Mouse (Mus musculus) testis, postnatal 10 days (tissue): ENCODE data around the gene Bloc1s3.
A peak's percentile ranks its signal among the peaks of the same experiment; 100 is the strongest.

ENCODE experiments used
- DNase-seq: peaks from one replicate; pipeline ENCODE4 v3.0.0; 2021; ENCODE audit warnings: low spot score

Bloc1s3 gene

DNA sequence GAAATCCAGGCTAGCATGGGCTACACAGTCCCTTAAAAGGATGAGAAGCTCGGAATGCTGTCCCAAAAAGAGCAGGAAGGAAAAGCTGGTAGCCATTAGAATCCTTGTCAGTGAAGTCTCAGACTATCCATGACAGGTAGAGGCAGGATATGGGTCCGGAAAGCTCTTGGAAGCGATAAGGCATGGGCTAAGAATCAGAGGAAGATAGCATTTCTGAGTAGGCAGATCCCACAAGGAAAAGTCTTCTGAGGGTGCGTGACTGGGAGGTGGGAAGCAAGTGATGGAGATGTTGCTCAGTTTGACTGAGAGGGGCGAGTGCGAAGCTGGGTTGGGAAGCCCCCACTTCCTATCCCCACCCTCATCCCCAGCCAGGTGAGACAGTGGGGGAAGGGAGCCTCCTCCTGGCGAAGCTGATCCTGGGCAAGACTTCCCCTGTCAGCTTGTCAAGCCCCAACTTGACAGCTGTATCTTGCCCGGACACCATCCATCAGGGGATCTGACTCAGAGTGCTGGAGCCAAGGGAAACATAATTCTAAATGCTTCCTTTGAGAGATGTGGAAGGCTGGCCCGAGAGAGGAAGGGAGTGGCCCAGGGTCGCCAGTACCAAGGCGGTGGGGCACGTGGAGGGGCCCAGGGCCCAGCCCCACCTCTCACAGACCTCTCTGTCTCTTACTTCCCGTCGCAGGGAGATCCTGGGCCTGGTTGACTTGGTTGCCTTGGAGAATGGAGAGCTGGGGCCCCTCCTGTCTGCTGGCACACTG, 30.4 kb downstream of the Bloc1s3 start:
- no peak for DNase-seq

DNA sequence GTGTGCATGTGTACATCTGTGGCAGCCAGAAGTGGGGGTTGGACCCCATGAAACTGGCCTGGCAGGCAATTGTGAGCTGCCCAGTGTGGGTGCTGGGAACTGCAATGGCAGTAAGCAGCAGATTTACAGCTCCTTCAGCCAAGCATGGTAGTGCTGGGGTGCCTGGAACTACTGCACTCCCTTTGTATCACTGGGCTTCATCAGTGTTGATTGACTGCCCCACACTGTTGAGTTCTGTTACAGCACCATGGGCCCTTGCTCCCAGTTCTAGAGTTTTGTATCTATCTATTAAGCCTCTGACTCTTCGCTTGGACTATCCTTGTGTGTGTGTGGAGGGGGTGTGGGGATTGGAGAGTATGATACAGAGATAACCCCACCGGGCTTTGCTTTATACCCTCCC, 31.1 kb downstream of the Bloc1s3 start:
- no peak for DNase-seq

GRCm38 (mm10) chr7:19473875-19474443, 34.2 kb downstream of the Bloc1s3 start:
- peak; percentile 92 for DNase-seq

- no peak for DNase-seq
These were observed 35.8 kb downstream of the Bloc1s3 start for GRCm38 (mm10) chr7:19472403-19472802.

GRCm38 (mm10) chr7:19470308-19470707, 37.9 kb downstream of the Bloc1s3 start:
- DNase-seq: no peak

DNA sequence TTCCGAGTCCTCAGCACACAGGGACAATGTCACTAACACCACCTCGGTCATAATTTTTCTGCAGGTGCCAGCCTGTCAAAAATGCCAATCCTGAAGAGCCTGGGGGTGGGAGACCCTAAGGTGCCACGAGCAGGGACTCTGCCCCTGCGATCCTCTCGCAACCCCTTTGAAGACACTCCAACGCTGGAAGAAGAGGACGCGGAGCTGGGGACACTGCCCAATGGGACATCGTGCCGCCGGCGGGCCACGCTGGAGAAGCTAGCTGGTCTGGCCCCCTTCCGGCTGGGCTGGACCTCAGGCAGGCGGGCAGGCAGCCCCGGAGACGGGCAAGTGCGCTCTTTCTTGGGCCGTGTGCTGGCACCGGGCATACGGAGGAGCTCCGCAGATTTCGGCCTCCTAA, 38.8 kb downstream of the Bloc1s3 start:
- no peak for DNase-seq

DNA sequence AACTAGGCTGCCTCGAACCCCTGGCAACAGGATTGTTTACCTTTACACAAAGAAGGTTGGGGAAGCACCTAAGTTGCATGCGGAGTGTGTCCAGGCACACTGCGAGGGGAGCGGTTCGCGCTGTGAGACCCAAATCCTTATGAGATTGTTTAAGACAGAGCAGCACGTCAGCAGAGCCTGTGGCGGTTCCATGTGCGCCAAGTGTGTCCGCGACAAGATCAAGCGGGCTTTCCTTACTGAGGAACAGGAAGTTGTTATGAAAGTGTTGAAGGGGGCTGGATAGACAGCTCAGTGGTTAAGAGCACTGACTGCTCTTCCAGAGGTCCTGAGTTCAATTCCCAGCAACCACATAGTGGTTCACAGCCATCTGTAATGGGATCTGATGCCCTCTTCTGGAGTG, 39.9 kb downstream of the Bloc1s3 start:
- DNase-seq: no peak

DNA sequence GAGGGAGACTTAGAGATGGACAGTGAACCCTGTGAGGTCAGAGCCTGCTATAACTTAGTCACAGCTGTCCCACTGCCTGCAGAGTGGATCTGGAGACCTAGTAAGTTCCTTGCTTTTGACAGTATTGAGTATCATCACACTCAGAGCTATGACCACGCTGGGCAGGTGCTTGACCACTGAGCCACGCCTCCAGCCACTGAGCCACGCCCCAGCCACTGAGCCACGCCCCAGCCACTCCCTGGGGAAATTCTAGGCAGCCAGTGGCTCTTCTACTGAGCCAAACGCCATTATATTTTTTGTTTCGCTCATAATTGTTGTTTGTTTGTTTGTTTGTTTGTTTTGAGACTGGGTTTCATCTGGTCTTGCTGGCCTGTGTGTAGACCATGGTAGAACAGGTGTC, 40.5 kb downstream of the Bloc1s3 start:
- peak; percentile 59 for DNase-seq

GRCm38 (mm10) chr7:19466602-19467145, 41.5 kb downstream of the Bloc1s3 start:
- DNase-seq: no peak

DNA sequence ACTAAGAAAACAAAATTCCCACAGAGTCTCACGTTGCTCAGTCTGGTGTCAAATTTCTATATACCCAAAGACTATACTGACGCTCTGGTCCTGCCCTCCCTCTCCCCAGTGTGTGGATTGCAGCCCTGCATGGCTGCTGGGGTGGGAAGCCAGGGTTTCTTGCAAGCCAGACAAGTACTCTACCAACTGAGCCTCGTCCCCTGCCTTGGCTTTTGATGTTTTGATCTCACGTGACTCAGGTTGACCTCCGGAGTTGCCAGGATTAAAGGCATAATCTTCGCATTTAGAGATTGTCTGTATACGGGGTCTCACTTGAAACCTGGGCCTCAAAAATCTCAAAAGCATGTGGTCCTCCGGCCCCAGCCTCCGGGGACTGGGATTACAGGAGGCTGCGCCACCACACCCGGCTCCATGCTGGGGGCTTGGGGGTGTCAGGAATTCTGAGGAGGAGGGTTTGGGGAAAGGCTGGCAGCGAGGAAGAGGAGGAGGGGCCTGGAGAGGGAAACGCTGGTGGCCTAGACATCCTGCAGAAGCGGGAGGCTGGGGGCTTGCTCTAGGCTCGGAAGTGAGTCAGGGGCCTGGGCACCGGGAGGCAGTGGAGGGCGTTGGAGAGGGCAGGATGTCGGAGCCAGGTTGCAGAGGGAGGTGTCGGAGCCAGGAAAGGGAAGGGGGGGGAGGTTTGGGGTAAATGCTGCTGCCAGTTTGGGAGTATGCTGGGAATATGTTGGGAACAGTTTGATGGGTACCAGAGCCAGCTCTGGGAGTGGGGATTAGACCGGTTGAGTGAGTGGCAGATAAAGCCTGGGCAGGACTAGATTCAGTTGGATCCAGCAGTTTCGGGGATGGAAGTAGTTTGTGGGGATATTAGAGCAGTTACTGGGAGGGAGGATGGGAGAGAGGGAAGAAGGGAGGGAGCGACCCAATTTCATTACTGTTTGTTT, 43.5 kb downstream of the Bloc1s3 start:
- DNase-seq: peak; percentile 47

- DNase-seq: no peak
These were observed 45.2 kb downstream of the Bloc1s3 start, which contains the start of gene Exoc3l2 for GRCm38 (mm10) chr7:19462884-19463381. Gene Exoc3l2, plus strand, starts transcription at chr7:19463331.

GRCm38 (mm10) chr7:19462443-19462842, 45.7 kb downstream of the Bloc1s3 start:
- no peak for DNase-seq

DNA sequence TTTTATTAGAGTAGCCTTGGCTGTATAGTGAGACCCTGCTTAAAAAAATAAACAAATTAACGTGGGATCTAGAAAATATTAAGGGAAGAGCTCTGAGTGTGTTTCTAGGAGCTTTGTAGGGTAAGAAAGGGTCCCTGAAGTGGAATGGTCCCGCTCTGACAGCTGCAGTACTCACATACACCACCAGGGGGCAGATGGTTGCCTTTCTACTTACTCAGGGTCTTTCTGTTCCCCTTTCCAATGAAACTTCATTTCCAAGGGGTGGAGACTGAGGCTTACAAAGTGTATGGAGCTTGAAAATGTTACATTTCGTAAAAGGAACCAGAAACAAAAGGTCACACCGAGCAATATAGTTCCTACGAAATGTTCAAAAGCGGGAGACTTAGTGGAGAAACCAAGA, 46.7 kb downstream of the Bloc1s3 start:
- DNase-seq: peak; percentile 93

DNA sequence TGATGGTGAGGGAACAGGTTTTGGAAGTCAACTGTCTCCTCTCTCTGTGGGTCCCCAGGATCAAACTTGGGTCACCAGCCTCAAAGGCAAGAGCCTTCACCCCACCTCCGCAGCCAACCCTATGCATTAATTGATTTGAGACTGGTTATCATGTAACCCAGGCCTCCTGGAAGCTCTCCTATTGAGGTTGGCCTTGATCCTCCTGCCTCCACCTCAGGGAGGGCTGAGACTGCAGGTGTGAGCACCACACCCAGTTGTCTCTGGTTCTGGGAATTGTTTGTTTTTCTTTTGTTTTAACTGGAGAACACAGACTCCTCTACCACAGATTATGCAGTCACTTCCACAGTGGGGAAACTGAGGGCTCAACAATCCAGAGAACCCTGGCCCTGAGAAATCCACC, 47.7 kb downstream of the Bloc1s3 start:
- DNase-seq: no peak

GRCm38 (mm10) chr7:19459144-19459870, 48.9 kb downstream of the Bloc1s3 start:
- DNase-seq: peak; percentile 44

- DNase-seq: peak; percentile 88
These were observed 49.5 kb downstream of the Bloc1s3 start, which contains the start of gene Mark4 for GRCm38 (mm10) chr7:19458591-19459111. Gene Mark4, minus strand, starts transcription at chr7:19458821.

DNA sequence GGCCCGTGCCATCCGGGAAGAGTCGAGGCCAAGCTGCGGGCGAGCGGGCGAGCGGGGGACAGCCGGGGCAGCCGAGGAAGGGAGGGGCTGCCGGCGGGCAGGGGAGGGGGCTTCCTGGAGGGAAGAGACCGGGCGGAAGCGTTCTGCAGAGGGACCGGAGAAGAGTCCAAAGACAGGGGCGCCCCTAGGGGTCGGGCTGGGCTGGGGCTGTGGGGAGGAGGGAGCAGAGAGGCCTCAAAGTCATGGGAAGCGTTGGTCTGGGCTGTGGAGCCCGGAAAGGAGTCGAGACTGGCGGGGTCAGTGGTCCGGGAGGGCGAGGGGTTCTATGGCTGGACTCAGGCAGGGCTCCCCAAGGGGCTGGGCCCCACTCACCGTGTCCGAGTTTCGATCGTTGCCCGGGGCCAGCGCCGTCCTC, 50.1 kb downstream of the Bloc1s3 start:
- DNase-seq: peak; percentile 85

DNA sequence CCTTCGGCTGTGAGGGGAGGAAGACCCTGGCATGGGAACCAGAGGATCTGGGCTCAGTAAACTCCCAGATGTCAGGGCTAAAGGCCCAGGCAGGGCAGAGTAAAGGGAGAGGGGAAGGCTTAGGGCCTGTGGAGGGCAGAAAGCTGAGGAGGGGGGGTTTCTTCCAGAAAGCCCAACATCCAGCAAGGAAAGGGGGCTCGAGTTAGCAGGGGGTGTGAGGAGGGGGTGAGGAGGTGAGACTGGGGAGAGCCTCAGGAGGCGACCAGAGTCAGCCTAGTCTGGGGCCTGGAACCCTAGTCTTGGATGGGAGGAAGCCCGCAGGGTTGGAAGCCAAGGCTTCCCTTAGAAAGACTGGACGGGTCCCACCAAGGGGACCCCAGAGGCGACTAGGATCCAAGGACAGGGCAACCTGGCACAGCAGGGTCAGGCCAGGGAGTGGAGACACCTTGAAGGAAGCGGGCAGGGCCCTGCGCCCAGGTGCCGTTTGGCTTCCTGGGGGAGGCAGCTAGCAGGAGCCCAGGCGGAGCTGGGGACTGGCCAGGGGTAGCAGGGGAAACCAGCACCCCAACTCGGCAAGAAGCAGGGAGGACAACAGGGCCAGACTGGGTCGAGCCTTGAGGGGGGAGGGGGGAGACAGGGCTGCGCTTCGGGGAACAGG, 50.6 kb downstream of the Bloc1s3 start:
- DNase-seq: no peak

- DNase-seq: no peak
These were observed 51.5 kb downstream of the Bloc1s3 start for GRCm38 (mm10) chr7:19456628-19457027.

DNA sequence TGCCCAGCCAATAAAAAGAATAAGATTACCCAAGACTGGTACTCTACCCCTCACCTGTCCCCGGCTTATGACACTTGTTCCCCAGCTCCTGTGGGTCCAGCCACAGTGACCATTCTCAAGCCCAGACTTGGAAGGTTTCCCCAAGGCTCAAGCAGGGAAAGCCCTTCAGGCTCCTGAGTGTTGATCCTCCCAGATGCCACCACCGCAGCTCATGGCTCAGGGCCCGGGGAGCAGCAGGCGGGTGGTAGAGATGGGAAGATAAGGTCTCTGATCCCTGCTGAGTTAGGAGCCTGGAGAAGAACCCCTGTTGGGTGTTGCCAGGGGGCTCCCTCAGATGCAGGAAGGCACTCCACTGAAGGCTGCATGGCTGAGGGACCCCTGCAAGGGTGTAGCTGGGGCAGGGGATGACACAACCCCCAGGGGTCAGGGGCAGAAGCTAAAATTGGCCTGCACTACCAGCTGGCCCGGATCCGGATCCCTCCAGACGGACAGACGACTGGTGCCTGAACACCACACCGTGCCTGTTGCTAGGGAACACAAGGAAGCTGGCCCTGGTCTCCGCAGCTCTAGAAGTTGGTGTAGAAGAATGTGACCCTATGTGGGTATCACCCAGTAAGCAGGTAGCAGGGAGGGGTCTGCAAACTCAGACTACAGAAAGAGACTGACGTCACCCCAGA, 52.2 kb downstream of the Bloc1s3 start:
- DNase-seq: no peak
